Mouse (Mus musculus) G1E (cell line): ENCODE measurements around the gene Ccdc89. TPM values are rescaled to one million over a fixed set of nuclear protein-coding genes. Genes with fewer than 3 reads are reported as not detected.

ENCODE experiments used
- ATAC-seq: 2 replicates; pipeline ENCODE4 v1.8.0; 2016; ENCODE audit warnings: mild to moderate bottlenecking; ENCODE audit not compliant: insufficient number of reproducible peaks, poor library complexity, low FRiP score, severe bottlenecking; ENCODE audit errors: extremely low read depth
- DNase-seq: peaks from one replicate; pipeline ENCODE4 v3.0.0; 2012; ENCODE audit warnings: low spot score
- H3K27me3 ChIP-seq: 2 replicates; pipeline ENCODE4 v1.6.1; 2012; ENCODE audit warnings: mild to moderate bottlenecking, low read length, inconsistent platforms; ENCODE audit not compliant: insufficient read depth
- H3K36me3 ChIP-seq: replicated peaks from 2 replicates; pipeline ENCODE3; 2012; ENCODE audit warnings: mild to moderate bottlenecking, inconsistent platforms
- H3K4me1 ChIP-seq: 2 replicates; pipeline ENCODE4 v1.6.1; 2012; ENCODE audit warnings: low read depth, low read length, inconsistent platforms, mixed read lengths; ENCODE audit not compliant: insufficient read depth
- H3K4me3 ChIP-seq: 2 replicates; pipeline ENCODE4 v1.5.1; 2012; ENCODE audit warnings: low read depth, mild to moderate bottlenecking, inconsistent platforms, low read length, moderate library complexity, mixed read lengths
- H3K9me3 ChIP-seq: replicated peaks from 2 replicates; pipeline ENCODE4 v1.6.1; 2012; ENCODE audit warnings: inconsistent platforms
- CTCF ChIP-seq: IDR thresholded peaks from 2 replicates; pipeline ENCODE4 v1.5.1; 2012; ENCODE audit warnings: low read depth, low read length, inconsistent platforms, mixed read lengths
- GATA1 ChIP-seq: IDR thresholded peaks from 2 replicates; pipeline ENCODE4 v1.6.1; 2012; ENCODE audit warnings: borderline replicate concordance, low read length, inconsistent platforms, mixed read lengths
- GATA2 ChIP-seq: IDR thresholded peaks from 2 replicates; pipeline ENCODE4 v1.6.1; 2012; ENCODE audit warnings: low read depth, low read length, inconsistent platforms, borderline replicate concordance
- POLR2AphosphoS5 ChIP-seq: IDR thresholded peaks from 2 replicates; pipeline ENCODE4 v1.6.1; 2012; ENCODE audit warnings: low read depth, low read length, inconsistent platforms; ENCODE audit not compliant: insufficient replicate concordance
- TAL1 ChIP-seq: conservative IDR thresholded peaks from 2 replicates; pipeline ENCODE4 v1.6.1; 2012; ENCODE audit warnings: low read depth, low read length, inconsistent platforms, mixed read lengths
- polyA plus RNA-seq: library from polyadenylated mRNA; stranded (reverse); fragments of >175 nt; gene quantifications from 2 replicates; pipeline ENCODE4 v1.2.3, GENCODE M21; 2012
- total RNA-seq, 2 experiments: library from RNA; stranded (forward) in 1 of 2; stranded (reverse) in 1 of 2; fragments of 200-1000 nt in 1 of 2; fragments of >200 nt in 1 of 2; fragmentation: Nextera tagmentation in 1 of 2; gene quantifications; 2 replicates each; pipeline ENCODE4 v1.2.3; 2014 to 2017

Gene Ccdc89
- total and polyA plus RNA-seq, 3 experiments, result 0.05 TPM; not detected in 2

- no peaks in the 10 kb centered on the region for H3K9me3 ChIP-seq
- H3K27me3 ChIP-seq, result peaks cover 15% of the 10 kb centered on the region
- peaks cover 9% of the 10 kb centered on the region for H3K4me1 ChIP-seq
- ATAC-seq, result no peak
- H3K4me3 ChIP-seq, result no peak overlapping the region
- DNase-seq, result no peak
- TF ChIP-seq CTCF, result no peak
- TF ChIP-seq GATA2, result no peak
- no peak for TF ChIP-seq GATA1
- TF ChIP-seq TAL1, result no peak
- no peak for TF ChIP-seq POLR2AphosphoS5
- H3K36me3 ChIP-seq, result no peaks in the 10 kb centered on the region
Measured at GRCm38 (mm10) chr7:90460930-90461329, 34.6 kb downstream of the Ccdc89 start.

DNA sequence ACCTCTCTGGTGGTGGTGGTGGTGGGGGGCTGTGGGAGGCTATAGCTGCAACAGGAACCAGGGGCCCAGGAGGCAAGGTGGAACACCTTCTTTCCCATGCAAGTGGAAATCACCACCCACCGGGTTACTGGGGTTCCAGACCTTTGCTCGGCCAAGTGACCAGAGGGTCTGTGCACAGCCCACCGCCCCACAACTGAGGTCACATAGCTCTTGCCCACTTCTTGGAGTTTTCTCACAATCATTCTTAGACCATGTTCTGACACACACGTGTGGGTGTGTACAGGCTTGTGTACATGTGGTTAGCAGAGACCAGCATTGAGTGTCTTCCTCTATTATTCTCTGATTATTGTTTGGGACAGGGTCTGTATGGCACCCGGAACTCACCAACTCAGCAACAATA is 35.1 kb downstream of the Ccdc89 start:
- Histone ChIP-seq H3K27me3 (peaks cover 15% of the 10 kb centered on the region), H3K36me3 (peaks cover 1% of the 10 kb centered on the region), H3K9me3 (no peaks in the 10 kb centered on the region), H3K4me1 (peaks cover 6% of the 10 kb centered on the region), H3K4me3 (no peak overlapping the region)
- DNase-seq, result no peak
- no peak for TF ChIP-seq POLR2AphosphoS5
- TF ChIP-seq TAL1, result no peak
- TF ChIP-seq GATA2, result no peak
- no peak for TF ChIP-seq CTCF
- TF ChIP-seq GATA1, result no peak
- ATAC-seq, result no peak

GRCm38 (mm10) chr7:90473511-90473910 is 47.1 kb downstream of the Ccdc89 start:
- Histone ChIP-seq H3K36me3 (peaks cover 35% of the 10 kb centered on the region), H3K4me1 (peaks cover 24% of the 10 kb centered on the region), H3K4me3 (no peak overlapping the region), H3K9me3 (no peaks in the 10 kb centered on the region), H3K27me3 (no peaks in the 10 kb centered on the region)
- DNase-seq (no peak), ATAC-seq (no peak)
- no peak for TF ChIP-seq TAL1
- no peak for TF ChIP-seq GATA1
- TF ChIP-seq GATA2, result no peak
- TF ChIP-seq CTCF, result no peak
- TF ChIP-seq POLR2AphosphoS5, result no peak

- Histone ChIP-seq H3K4me3 (peak within 1 kb of the TSS; percentile 78), H3K4me1 (peaks cover 24% of the 10 kb centered on the region), H3K9me3 (no peaks in the 10 kb centered on the region), H3K36me3 (peaks cover 19% of the 10 kb centered on the region), H3K27me3 (no peaks in the 10 kb centered on the region)
- ATAC-seq (peak; percentile 98), DNase-seq (peak; percentile 91)
- TF ChIP-seq POLR2AphosphoS5 (no peak; the same call in 1 of the 2 replicates), GATA2 (no peak), TAL1 (no peak), GATA1 (no peak), CTCF (no peak)
Measured at GRCm38 (mm10) chr7:90475793-90476312, 49.5 kb downstream of the Ccdc89 start, which contains the start of gene Tmem126b. Tmem126b (minus strand) TSS chr7:90476001.

DNA sequence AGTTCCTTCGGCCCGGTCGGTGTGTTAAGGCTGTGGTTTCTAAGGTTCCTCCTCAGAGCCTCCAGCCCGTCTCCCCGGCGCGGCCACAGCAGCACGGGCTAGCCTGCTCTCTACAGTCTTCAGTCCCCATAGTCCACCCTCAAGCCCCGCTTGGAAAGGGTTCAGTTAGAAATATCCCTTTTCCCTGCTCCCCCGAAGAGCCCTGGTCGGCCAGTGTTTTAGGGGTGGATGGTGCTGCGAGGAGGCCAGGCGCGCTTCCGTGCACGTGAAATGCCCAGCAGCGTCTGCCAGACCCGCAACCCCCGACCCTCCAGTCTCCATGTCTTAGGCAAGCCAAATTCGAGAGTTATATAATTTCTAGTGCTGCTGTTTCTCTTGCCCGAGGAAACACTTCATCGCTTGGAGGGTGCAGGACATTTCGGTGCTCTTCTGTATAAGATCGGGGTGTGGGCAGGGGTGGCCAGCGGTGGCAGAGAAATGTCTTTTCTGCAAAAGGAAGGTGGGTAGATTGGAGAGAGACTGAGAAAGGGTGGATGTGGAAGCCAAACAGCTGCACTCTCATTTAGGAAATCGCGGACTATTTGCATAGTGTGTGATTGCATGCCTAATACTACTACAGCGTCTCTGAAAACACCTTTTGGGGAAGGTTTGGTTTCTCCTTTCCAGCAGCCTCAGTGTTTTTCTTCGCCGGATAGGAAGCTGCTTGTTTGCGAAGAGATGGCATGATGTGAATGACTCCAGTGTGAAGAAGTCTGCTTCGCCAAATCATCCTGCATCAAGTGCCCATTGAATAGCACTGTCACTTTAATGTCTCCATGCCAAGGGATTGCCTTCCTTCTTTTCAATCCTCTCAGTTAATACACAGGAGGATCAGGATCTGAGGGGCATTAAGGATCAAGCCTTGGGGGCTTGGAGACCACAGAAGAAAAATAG is 50.2 kb downstream of the Ccdc89 start, which contains the start of gene Dlg2:
Gene Dlg2 (plus strand): TSS at position 360 of the 933 bp plus-strand sequence.
- H3K27me3 ChIP-seq, result peaks cover 4% of the 10 kb centered on the region; the same call in 1 of the 2 replicates
- DNase-seq, result no peak
- no peaks in the 10 kb centered on the region for H3K9me3 ChIP-seq
- TF ChIP-seq TAL1, result no peak
- TF ChIP-seq GATA2, result no peak
- no peak for TF ChIP-seq GATA1
- H3K36me3 ChIP-seq, result peaks cover 14% of the 10 kb centered on the region
- ATAC-seq, result 0 out of 2 replicates have a peak, but pooled peaks have one; percentile 4
- peaks cover 24% of the 10 kb centered on the region for H3K4me1 ChIP-seq
- peak within 1 kb of the TSS; percentile 78 for H3K4me3 ChIP-seq

Other genes starting within 250 kb of the Ccdc89 start
- gene Ccdc83, start 160.8 kb upstream of the Ccdc89 start, total RNA-seq (2014; fragmentation: Nextera tagmentation), result not detected in 2 replicates
- 0.22 TPM in 1 of 2 replicates, not detected in the other for gene Ccdc83, start 160.8 kb upstream of the Ccdc89 start, total RNA-seq (2017)
- gene Ccdc83, start 160.8 kb upstream of the Ccdc89 start, polyA plus RNA-seq, result not detected in 2 replicates
- gene Sytl2, start 124.3 kb upstream of the Ccdc89 start, total RNA-seq (2014; fragmentation: Nextera tagmentation), result not detected in 2 replicates
- 0.46 and 0.49 TPM in 2 replicates for gene Sytl2, start 124.3 kb upstream of the Ccdc89 start, total RNA-seq (2017)
- not detected in 2 replicates for gene Sytl2, start 124.3 kb upstream of the Ccdc89 start, polyA plus RNA-seq
- 117 and 139 TPM in 2 replicates for gene Crebzf, start 16.2 kb downstream of the Ccdc89 start, total RNA-seq (2014; fragmentation: Nextera tagmentation)
- 114 and 120 TPM in 2 replicates for gene Crebzf, start 16.2 kb downstream of the Ccdc89 start, total RNA-seq (2017)
- gene Crebzf, start 16.2 kb downstream of the Ccdc89 start, polyA plus RNA-seq, result 110 and 130 TPM in 2 replicates
- gene Tmem126a, start 30.7 kb downstream of the Ccdc89 start, total RNA-seq (2014; fragmentation: Nextera tagmentation), result 56.7 and 65.5 TPM in 2 replicates
- gene Tmem126a, start 30.7 kb downstream of the Ccdc89 start, total RNA-seq (2017), result 95.8 and 106 TPM in 2 replicates
- gene Tmem126a, start 30.7 kb downstream of the Ccdc89 start, polyA plus RNA-seq, result 68.5 and 73.5 TPM in 2 replicates
- 17.5 and 17.8 TPM in 2 replicates for gene Tmem126b, start 49.4 kb downstream of the Ccdc89 start, total RNA-seq (2014; fragmentation: Nextera tagmentation)
- gene Tmem126b, start 49.4 kb downstream of the Ccdc89 start, total RNA-seq (2017), result 20.6 and 30.4 TPM in 2 replicates
- 4.0 and 4.1 TPM in 2 replicates for gene Tmem126b, start 49.4 kb downstream of the Ccdc89 start, polyA plus RNA-seq
- gene Dlg2, start 50.1 kb downstream of the Ccdc89 start, total RNA-seq (2014; fragmentation: Nextera tagmentation), result 0.68 TPM in 1 of 2 replicates, not detected in the other
- 0.35 and 0.49 TPM in 2 replicates for gene Dlg2, start 50.1 kb downstream of the Ccdc89 start, total RNA-seq (2017)
- gene Dlg2, start 50.1 kb downstream of the Ccdc89 start, polyA plus RNA-seq, result not detected in 2 replicates